Mouse (Mus musculus): ENCODE measurements around the gene C1qbp. TPM values are rescaled to one million over a fixed set of nuclear protein-coding genes. Genes with fewer than 3 reads are reported as not detected.
A peak's percentile ranks its signal among the peaks of the same experiment; 100 is the strongest.

Gene C1qbp
- 100 to 1,000 TPM; 218 to 234 TPM for total RNA-seq (2021)

DNA sequence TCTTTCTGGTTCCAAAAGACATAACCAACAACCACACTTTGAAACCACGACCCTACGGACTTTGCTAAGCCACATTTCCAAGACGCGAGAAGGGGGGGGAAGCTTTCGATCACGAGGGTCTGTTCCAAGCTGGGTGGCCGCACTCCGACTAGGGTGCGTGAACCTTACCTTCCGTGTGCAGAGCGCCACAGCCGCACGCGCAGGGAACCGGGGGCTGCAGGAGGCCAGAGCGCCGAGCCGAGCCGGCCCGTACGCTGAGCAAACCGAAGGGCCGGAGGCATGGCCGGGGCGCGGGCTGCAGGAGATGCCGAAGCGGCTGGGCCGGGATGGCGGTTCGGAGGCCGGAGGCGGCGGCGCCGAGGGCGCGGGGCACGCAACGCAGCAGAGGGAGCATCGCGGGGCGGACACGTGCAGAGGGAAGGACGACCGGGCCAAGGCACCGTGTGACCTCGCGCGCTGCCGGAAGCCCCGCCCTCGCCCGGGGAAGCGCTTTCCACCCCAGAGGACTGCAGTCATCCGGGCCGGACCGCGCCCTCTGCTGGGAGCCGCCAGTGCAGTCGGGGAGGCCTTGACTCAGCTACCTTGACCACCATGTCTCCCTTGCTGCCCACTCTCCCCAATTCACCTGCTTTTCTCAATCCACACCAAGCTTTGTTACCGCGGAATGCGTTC, at the start of gene C1qbp:
Gene C1qbp, minus strand, starts transcription at position 470 of the 672 bp plus-strand sequence.
- intact Hi-C loops (cut with DNase I): loop anchor here (1.0 to 5.0 kb wide), 2 partner anchors 21 to 70 kb away; no protein-coding TSS in a partner anchor
- DNase-seq (ENCODE audit: low spot score): peak; percentile 82

DNA sequence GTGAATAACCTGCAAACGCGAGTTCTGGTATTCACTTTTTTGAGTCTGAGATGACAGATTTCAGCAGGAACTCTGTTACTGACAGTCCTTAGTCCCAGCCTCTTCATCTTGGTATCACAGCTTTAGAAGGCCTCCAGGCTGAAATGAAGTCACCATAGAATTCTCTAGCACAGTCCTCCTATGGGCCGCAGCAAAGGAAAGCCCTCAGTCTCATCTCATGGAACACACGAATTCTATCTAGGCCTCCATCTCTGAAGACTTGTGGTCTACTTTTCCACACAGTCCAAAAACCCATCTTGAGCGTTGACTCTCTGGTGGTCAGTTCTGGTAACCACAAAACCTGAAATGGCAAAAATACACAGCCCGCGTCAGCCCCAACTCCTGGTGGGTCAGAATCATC, 49.2 kb upstream of the C1qbp start:
- DNase-seq (ENCODE audit: low spot score): no peak
- intact Hi-C loops (cut with DNase I): no loop called here

DNA sequence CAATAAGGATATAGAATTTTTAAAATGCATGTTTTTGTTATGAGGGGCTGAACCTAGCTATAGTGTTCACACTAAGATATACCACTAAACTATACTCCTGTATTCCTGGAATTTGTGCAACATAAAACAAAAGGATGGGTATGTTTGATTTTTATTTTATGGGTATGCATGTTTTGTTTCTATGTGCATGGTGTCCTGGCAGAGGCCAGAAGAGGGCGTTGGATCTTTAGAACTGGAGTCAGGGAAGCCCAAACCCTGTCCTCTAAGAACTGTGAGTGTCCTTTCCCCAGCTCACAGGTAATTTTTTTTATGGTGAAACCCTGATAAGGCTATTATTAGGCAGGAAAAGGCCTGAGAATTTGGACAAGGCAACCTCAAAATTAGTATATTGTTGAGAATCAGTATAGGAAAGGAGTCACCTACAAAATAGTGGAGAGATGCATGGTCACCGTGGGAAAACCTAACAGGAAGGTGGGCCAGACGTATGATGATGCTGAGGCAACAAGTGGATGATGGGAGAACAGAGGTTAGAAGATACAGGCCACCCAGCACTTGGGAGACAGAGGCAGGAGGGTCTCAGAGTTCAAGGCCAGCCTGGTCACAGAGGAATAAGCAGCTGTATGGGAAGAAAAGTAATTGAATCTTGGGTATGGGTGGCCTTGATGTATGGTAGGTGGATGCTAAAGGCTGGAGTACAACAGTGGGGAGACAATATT, 46.7 kb upstream of the C1qbp start:
- intact Hi-C loops (cut with DNase I): loop anchor here (10.0 kb wide), 1 partner anchor 115 kb away; the partner anchor contains the start of gene Nlrp1a
- DNase-seq (ENCODE audit: low spot score): no peak

DNA sequence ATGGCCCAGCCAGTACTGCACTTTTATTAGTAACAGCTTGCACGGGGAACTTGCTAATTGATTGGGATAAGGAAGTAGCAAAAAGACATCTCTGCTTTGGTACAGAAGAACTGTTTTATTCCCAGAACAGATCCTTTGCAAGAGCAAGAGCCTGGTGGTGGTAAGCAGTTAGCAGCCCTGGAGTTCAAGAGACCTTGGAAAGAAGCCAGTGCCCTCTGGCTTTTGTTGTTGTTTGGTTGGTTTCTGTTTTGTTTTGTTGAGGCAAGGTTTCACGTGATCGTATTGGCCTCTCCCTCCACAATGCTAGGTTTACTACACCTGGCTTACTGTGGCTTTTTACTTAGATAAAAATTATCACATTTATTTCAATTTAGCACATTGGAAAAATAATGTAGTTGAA, 45.5 kb upstream of the C1qbp start:
- intact Hi-C loops (cut with DNase I): loop anchor here (10.0 kb wide), 1 partner anchor 117 kb away; the partner anchor contains the start of gene Nlrp1a
- no peak for DNase-seq (ENCODE audit: low spot score)

DNA sequence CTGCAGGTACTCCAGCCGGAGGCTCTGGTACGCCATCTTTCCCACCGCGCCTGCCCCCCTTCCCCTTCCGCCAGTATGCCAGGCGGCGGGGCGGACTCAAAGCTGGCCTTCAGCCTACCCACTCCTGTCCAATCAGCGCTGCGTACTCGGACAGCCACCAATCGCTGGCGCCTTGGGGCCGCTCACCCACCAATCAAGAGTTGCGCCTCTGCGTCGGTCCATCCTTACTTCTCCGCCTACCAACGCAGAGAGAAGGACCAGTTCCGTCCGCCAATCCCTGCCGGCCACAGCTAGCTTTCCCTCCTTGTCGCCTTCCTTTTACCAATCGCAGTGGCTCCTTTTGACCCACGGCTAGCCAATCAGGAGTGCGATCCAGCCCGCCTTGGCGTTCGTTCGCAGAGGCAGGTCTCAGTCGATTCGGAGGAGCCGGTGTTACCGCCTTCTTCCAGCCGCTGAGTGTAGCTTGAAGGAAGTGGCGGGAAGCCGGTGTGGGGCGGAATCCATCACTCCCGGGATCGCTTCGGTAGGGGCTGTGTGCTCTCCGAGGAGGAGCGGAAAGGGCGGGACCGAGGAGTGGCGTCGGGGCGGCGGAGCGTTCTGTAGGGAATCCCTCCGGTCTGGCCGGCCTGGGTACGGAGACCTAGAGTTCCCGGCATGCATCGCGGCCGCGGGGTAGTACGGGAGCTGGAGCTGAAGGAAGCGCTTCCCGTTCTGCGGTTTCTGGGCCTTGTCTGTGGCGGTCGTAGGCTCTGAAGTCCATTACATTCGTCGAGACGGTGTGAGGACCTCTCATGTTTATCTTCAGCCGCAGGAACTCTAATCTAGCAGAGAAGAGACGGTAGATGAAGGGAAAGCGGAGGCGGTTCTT, 36.6 kb upstream of the C1qbp start, which contains the start of the genes Mis12 and Derl2:
Gene Mis12, plus strand, starts transcription at position 411 of the 868 bp plus-strand sequence.
Gene Derl2, minus strand, starts transcription at position 641 of the 868 bp plus-strand sequence.
- peak; percentile 99 for DNase-seq (ENCODE audit: low spot score)
- intact Hi-C loops (cut with DNase I): loop anchor here (2.0 to 10.0 kb wide), 3 partner anchors 15 to 125 kb away; partner anchors contain the start of genes Dhx33, Nlrp1a and Rpain

DNA sequence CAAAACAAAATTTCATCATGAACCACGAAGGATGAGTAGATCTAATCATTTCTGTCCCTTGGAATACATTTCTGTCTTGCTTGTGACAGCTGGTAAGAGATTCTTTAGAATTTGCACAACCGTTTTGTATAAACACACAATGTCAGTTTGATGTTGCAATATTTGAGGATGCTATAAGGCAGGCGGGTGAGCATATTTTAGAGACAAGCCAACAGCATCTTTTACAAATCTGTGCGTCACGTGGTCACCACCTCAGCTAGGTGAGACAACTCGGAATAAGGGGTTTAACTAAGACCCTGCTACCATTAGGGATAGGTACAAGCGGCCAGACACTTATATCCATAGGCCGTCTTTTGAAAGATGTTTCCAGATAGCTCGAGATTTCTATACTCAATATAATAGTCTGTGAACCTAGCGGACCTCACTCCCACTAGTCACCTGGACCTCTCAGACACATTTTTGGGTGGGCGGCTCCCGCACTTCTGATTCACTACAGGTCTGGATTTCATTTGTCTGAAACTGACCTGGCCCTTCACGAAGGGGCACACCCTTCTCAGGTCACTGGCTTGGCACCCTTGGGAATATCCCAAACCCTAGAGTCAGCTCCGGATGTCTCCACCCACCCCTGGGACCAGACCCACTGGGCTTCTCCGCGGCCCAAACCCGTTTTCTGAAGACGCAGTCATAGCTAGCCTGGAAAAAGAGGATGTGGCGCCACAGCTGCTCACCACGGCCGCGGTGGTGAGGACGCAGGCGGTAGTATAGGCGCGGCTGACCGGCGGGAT, 35.8 kb upstream of the C1qbp start:
- DNase-seq (ENCODE audit: low spot score): no peak
- intact Hi-C loops (cut with DNase I): loop anchor here (2.0 to 5.0 kb wide), 2 partner anchors 14 to 46 kb away; partner anchors contain the start of genes Dhx33 and Rpain

DNA sequence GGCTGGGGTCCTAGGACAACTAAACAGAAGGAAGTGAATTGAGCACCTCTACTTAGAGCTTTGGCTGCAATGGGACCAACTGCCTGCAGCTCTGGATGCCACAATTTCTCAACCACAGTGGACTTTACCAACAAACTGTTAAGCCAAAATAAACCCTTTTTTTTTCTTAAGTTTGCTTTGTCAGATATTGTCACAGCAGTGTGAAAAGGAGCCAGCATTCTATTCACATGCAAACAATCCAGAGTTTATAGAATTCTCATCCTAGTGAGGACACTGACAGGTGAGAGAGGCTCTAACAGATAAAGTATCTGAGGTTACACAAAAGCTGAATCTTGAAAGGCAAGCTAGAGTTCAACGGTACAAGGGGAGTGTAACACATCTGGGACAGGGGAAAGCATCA, 34.2 kb upstream of the C1qbp start:
- intact Hi-C loops (cut with DNase I): loop anchor here (5.0 kb wide), 1 partner anchor 45 kb away; the partner anchor contains the start of gene Rpain
- no peak for DNase-seq (ENCODE audit: low spot score)

DNA sequence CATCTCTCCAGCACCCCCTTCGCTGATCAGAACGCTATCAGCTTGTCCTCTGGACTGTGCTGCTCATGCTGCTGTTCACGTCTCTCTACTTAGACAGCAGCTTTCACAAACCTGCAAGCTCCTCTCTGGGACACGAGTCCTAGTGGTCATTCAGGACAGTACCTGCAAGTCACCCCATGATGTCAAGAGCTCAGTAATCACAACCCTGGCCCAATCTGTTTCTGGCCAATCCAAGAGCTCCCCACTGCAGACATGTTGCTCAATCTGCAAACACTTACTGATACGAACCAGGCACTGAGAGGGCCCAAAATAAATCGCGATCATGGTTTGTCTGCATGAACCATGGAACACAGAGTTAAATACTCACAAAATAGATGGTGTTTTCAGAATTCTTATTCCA, 29.9 kb upstream of the C1qbp start:
- intact Hi-C loops (cut with DNase I): no loop called here

DNA sequence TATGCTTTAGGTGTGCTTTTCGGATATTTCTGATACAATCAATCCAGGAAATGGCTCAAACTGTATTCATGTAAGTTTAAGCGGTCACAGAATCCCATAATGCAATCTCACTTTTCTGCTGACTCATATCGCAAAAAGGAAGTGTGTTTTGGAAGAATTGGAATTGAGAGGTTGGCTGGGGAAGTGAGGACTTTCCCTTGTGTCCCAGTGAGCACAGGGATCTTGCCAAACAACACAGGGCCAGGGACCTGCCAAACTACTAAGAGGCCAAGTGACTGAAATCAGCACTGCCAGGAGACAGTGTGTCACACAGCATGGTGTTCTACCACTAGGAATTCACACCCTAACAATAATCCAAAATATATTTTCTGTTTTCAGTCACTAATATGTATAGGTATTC, 25.5 kb upstream of the C1qbp start:
- intact Hi-C loops (cut with DNase I): no loop called here
- DNase-seq (ENCODE audit: low spot score): peak; percentile 44

More for the DNA sequence above, 29.9 kb upstream of the C1qbp start:
- no peak for DNase-seq (ENCODE audit: low spot score)

DNA sequence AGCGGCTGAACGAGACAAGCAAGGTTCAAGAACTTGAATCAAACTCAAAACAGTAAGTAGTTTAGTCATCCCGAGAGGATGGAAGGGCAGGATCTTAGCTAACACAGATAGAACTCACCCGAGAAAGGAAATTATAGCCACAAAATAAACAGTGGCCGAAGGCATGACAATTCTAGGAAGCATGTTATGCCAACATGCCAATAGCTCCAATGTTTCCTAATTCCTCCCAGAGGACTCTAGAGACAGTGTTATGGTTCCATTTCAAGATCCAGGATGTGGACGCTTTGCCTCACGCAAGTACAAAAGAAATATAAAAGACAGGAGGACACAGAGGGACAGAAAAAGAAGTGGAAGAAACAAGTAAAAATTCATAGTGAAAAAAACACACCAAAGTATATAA, 25.0 kb upstream of the C1qbp start:
- DNase-seq (ENCODE audit: low spot score): no peak
- intact Hi-C loops (cut with DNase I): no loop called here

DNA sequence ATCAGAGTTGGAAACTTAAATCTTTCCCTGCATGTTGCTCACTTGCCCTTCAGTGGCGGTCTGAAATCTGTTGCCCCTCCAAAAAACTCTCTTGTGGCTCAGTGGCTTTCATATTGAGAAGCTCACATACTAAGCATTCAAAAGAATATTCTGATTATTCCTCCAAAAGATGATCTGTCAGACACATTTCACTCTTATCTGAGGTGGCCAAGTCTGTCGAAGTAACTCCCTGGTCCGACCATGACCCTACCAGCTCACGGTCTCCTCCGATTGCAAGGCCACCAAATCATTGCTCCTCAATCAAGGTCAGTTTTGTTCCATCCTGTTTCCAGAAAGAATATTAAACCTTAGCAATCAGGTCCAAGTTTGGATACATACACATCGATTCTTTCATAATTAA, 24.2 kb upstream of the C1qbp start:
- no peak for DNase-seq (ENCODE audit: low spot score)
- intact Hi-C loops (cut with DNase I): no loop called here

DNA sequence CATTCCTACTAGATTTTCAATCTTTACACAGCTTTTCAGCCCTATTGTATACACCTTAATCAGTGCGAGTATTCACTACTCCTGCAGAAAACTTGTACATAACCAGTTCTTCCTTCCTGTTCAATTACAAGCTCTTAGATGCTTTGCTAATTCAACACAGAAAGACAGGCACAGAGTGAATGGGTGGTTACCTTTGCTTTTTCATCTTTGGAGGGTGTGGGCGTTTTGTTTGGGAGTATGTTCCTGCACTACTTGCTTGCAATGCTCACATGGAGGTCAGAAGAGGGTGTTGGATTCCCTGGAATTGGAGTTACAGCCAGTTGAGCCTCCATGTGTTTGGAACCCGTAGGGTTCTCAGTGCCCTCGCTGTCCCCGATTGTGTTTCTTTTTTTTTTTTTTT, 22.2 kb upstream of the C1qbp start:
- intact Hi-C loops (cut with DNase I): loop anchor here (2.0 kb wide), 1 partner anchor 14 kb away; the partner anchor contains the start of genes Derl2 and Mis12

DNA sequence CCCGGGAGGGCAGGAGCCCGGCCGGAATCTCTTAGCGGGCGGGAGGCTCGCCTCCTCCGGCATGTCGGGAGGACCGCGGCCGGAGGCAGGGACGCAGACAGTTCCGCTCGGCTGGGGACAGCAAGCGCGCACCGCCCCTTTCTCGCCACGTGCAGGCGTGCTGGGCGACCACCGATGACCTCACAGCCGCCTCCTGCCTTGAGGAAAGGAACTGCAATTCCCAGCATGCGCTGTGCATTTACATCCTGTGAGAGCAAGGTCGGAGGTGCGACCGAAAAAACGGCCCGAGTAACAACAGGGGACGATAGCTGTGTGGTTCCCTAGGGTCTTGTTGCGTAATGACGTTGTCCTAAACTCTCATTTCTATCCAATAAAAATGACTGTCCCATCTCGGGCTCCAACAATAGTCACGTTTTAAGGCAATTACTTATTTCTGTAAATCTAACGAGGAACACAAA, 21.5 kb upstream of the C1qbp start, which contains the start of gene Dhx33:
Gene Dhx33, minus strand, starts transcription at position 122 of the 458 bp plus-strand sequence.
- intact Hi-C loops (cut with DNase I): loop anchor here (2.0 kb wide), 1 partner anchor 14 kb away; the partner anchor contains the start of genes Derl2 and Mis12
- peak; percentile 93 for DNase-seq (ENCODE audit: low spot score)

More for the DNA sequence above, 22.2 kb upstream of the C1qbp start:
- DNase-seq (ENCODE audit: low spot score): no peak

DNA sequence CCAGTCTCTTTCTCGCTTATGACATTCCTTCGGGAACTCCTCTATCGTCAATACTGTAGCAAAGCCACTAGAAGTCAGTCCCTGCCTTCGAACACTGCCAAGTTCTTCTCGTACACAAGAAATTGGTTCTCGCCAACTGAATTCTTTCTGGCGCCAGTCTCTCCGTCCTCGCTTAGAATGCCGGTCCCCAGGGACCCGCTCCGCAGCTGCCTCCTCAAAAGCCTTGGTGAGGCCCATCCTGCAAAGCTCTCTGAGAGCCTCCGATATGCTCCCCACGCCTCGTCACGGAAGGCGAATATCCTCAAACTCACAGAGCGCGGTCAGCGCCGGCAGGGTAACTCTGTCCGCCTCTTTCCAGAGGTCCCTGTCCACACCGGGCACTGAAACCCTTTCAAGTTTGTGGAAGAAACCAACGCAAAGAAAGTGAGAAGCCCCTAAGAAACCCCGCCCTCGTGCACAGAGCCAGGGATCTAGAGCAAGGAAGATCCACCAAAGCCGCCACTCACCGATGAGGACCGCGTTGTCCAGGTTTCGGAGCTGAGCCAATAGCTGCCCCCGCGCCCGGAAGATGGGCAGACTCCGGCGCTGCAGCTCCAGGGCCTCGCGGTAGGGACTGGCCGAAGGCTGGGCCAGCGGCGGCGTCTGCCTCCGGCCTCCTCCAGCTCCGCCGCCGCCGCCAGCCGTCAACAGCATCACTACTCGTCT, 20.9 kb upstream of the C1qbp start:
- intact Hi-C loops (cut with DNase I): loop anchor here (1.0 to 2.0 kb wide), 2 partner anchors 15 to 20 kb away; partner anchors contain the start of genes C1qbp, Derl2 and Mis12
- DNase-seq (ENCODE audit: low spot score): no peak

DNA sequence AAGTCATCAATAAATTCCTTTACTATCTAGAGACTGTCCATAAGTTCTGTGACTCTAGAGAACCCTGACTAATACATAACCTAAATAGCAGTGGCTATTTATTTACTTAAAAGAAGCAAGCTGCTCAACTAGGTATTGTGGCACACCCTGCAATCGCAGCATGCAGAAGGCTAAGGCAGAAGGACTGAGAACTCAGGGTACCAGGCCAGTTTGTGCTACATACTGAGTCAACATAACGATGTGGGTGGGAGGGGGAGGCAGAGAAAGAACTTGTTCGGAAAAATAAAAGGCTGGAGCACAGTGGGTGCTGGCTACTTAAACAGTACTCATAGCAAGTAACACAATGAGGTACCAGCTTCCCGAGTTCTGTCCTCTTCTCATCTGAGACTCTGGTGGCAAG, 18.3 kb upstream of the C1qbp start:
- DNase-seq (ENCODE audit: low spot score): no peak
- intact Hi-C loops (cut with DNase I): no loop called here

DNA sequence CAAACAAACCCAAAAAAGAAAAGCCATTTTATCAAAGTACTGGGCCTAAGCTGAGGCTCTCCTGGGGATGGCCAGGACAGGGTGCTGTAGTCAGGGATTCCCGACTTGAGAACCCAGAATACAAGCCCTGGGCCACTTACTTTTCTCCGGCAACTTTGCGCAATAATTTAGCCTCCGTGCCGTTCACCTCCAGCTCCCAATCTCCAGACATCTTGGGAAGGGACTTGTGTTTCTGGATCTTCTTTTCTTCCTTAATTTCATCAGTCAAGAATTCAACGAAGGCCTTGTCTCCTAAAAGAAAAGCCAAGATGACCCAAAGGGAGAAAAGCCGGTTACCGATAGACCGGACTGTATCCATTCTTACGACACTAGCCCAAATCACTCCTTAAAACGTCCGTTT, 796 bp downstream of the C1qbp start:
- intact Hi-C loops (cut with DNase I): loop anchor here (5.0 kb wide), 1 partner anchor 70 kb away; no protein-coding TSS in a partner anchor
- no peak for DNase-seq (ENCODE audit: low spot score)

DNA sequence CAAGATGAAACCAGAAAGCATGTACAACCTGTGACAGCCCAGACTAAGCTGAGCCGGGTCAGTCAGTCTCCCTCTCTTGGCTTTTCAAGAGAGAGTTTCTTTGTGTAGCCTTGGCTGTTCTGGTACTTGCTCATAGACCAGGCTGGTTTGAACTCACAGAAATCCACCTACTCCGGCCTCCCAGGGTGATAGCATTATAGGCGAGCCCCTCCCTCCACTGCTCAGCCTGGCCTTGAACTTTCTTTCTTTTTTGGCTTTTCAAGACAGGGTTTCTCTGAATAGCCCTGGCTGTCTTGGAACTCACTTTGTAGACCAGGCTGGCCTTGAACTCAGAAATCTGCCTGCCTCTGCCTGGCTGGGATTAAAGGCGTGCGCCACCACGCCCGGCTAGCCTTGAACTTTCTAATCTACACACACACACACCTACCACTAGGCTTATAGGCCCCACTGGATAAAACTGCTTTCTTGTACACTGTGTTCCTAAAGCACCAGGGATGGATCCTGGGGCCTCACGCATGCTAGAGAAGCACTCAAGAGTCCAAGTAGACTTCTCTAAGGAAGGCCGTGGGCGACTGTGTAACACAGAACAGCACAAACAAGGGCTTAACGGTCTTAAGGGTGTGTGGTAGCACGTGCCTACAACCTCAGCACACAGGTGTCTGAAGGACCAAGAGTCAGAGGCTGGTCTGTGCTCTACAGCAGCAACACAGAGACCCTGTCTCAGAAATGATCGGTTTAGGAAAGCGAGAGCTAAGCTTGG, 1.9 kb downstream of the C1qbp start:
- intact Hi-C loops (cut with DNase I): loop anchor here (5.0 kb wide), 1 partner anchor 71 kb away; no protein-coding TSS in a partner anchor
- DNase-seq (ENCODE audit: low spot score): no peak
